Mouse (Mus musculus) ES-E14 (cell line): ENCODE measurements at regions not wholly inside any gene's neighbourhood (a gene's known extent, or its start where the extent isn't known, plus 50 kb on each side); places are given as distances from the start of the nearest gene placed in this dataset.

Source experiments
- CHD2 ChIP-seq: IDR thresholded peaks from 2 replicates; pipeline ENCODE4 v1.6.1; 2014; ENCODE audit warnings: mild to moderate bottlenecking, low read depth, low read length, inconsistent platforms
- ZC3H11A ChIP-seq: IDR thresholded peaks from 2 replicates; pipeline ENCODE4 v1.6.1; 2012; ENCODE audit warnings: low read depth, mild to moderate bottlenecking, inconsistent platforms, low read length, borderline replicate concordance
- ZNF384 ChIP-seq: IDR thresholded peaks from 2 replicates; pipeline ENCODE4 v1.6.1; 2012; ENCODE audit warnings: low read depth, low read length, inconsistent platforms

GRCm38 (mm10) chr4:9055876-9056275, 817.0 kb upstream of the Car8 start:
- TF ChIP-seq ZNF384 (no peak), CHD2 (no peak), ZC3H11A (no peak)
